Mouse (Mus musculus): Measurements from ENCODE around the gene Arsg.

DNA sequence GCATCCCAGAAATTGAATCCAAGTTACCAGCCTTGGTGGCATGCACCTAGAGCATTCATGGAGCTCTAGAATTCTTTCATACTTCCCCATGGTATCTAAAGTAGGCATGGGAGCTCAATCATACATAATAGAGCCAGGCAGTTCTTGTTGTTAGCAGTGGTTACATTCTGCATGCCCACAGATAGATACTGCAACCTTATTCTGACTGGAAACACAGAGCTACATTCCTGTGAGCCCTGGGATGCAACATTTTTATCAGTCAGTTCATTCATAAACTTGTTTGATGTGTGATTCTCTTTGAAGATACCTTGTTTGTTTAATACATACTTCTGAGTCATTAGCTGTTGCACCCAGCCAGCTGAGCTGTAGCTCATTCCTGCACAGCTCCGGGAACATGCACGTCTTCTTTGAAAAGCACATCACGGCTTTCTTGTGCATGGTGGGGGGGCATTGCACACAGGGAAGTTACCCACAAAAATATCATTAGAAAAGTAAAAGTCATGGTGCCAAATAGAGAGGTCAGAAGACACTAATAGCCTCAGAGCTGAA lies 41.0 kb downstream of the Arsg start:
- no peak for TF ChIP-seq CTCF (IDR thresholded peaks at IDR 0.05; ENCODE audit: low read depth)
- TF ChIP-seq EP300 (IDR thresholded peaks at IDR 0.05; ENCODE audit: low read depth): no peak
